Mouse (Mus musculus): Measurements from ENCODE around the gene Cbs.
A peak's percentile ranks its signal among the peaks of the same experiment; 100 is the strongest.

Gene Cbs

GRCm38 (mm10) chr17:31636942-31637811, at the start of gene Cbs:
Gene Cbs (minus strand): TSS chr17:31637238.
- DNase-seq (ENCODE audit: low spot score) = no peak

- no peak for DNase-seq (ENCODE audit: low spot score)
Observed at GRCm38 (mm10) chr17:31686225-31686564, 49.2 kb upstream of the Cbs start.

- DNase-seq (ENCODE audit: low spot score) = peak; percentile 68
Observed at GRCm38 (mm10) chr17:31685514-31686224, 48.6 kb upstream of the Cbs start.

GRCm38 (mm10) chr17:31680450-31680849, 43.4 kb upstream of the Cbs start:
- no peak for DNase-seq (ENCODE audit: low spot score)

GRCm38 (mm10) chr17:31677507-31677906, 40.5 kb upstream of the Cbs start, which contains the start of gene Cryaa:
Gene Cryaa (plus strand): TSS chr17:31677807.
- no peak for DNase-seq (ENCODE audit: low spot score)

GRCm38 (mm10) chr17:31674426-31674825, 37.4 kb upstream of the Cbs start:
- no peak for DNase-seq (ENCODE audit: low spot score)

- no peak for DNase-seq (ENCODE audit: low spot score)
Observed at GRCm38 (mm10) chr17:31672279-31672678, 35.2 kb upstream of the Cbs start.

GRCm38 (mm10) chr17:31671698-31672097, 34.7 kb upstream of the Cbs start:
- DNase-seq (ENCODE audit: low spot score) = no peak

- no peak for DNase-seq (ENCODE audit: low spot score)
Observed at GRCm38 (mm10) chr17:31670163-31670562, 33.1 kb upstream of the Cbs start.

- DNase-seq (ENCODE audit: low spot score) = no peak
Observed at GRCm38 (mm10) chr17:31668306-31668705, 31.3 kb upstream of the Cbs start.

- DNase-seq (ENCODE audit: low spot score) = peak; percentile 69
Observed at GRCm38 (mm10) chr17:31664760-31665159, 27.7 kb upstream of the Cbs start.

GRCm38 (mm10) chr17:31662855-31663254, 25.8 kb upstream of the Cbs start:
- DNase-seq (ENCODE audit: low spot score) = no peak

- DNase-seq (ENCODE audit: low spot score) = no peak
Observed at GRCm38 (mm10) chr17:31660661-31661250, 23.7 kb upstream of the Cbs start.

- DNase-seq (ENCODE audit: low spot score) = peak; percentile 97
Observed at GRCm38 (mm10) chr17:31658468-31659185, 21.6 kb upstream of the Cbs start, which contains the start of gene U2af1. Gene U2af1 (minus strand): TSS chr17:31658892.

GRCm38 (mm10) chr17:31658136-31658467, 21.1 kb upstream of the Cbs start:
- DNase-seq (ENCODE audit: low spot score) = no peak

GRCm38 (mm10) chr17:31657141-31657983, 20.3 kb upstream of the Cbs start:
- peak; percentile 22 for DNase-seq (ENCODE audit: low spot score)

GRCm38 (mm10) chr17:31656682-31657081, 19.6 kb upstream of the Cbs start:
- DNase-seq (ENCODE audit: low spot score) = no peak

GRCm38 (mm10) chr17:31655366-31655765, 18.3 kb upstream of the Cbs start:
- DNase-seq (ENCODE audit: low spot score) = no peak

GRCm38 (mm10) chr17:31653277-31653676, 16.2 kb upstream of the Cbs start:
- no peak for DNase-seq (ENCODE audit: low spot score)

- DNase-seq (ENCODE audit: low spot score) = no peak
Observed at GRCm38 (mm10) chr17:31652152-31652551, 15.1 kb upstream of the Cbs start.

Data from c-Kit-positive CD71-positive TER-119-positive erythroid progenitor cells, embryonic 14.5 days (primary cell).